ENCODE assay signal across 9 mouse cellular contexts in genomic region chr10:99132189-99132588, GRCm38 (mm10). TPM values are rescaled to one million over a fixed set of nuclear protein-coding genes. Genes with fewer than 3 reads are reported as not detected.
DNase-seq lines count a peak whose midpoint lies in the region; ATAC-seq lines count a peak whose summit lies in the region.
"Had no signal": no experiment of that assay in that cellular context is flagged by ENCODE, and none has a peak within 500 bp of the region (broad histone marks: within the 10 kb centered on the region; RNA-seq: fewer than 3 reads in every experiment).

No protein-coding gene starts in this region.

- H3K9me3 ChIP-seq in forebrain, embryonic 12.5 days = no peaks in the 10 kb centered on the region
- no peaks in the 10 kb centered on the region for H3K9me3 ChIP-seq in forebrain, embryonic 11.5 days (ENCODE audit: control insufficient read depth, low read length)
- no peaks in the 10 kb centered on the region for H3K9me3 ChIP-seq in liver, embryonic 16.5 days (replicated peaks; ENCODE audit: control insufficient read depth, low read length)
- H3K9me3 ChIP-seq in liver, embryonic 12.5 days (replicated peaks) = no peaks in the 10 kb centered on the region
- H3K9me3 ChIP-seq in stomach, embryonic 16.5 days (replicated peaks; ENCODE audit: control insufficient read depth, low read length) = no peaks in the 10 kb centered on the region

- intact Hi-C loops in gastrocnemius, postnatal 14 days (cut with DNase I; ENCODE audit: low total_unique reads) = no loop called here

- 0 out of 2 replicates have a peak, but pooled peaks have one; percentile 27 for ATAC-seq in forebrain, embryonic 12.5 days (ENCODE audit: low FRiP score)
- no peak for ATAC-seq in forebrain, embryonic 11.5 days (replicated peaks; ENCODE audit: low FRiP score)
- ATAC-seq in liver, embryonic 16.5 days (ENCODE audit: low read depth) = peak; percentile 7; the same call in 1 of the 2 replicates
- no peak for ATAC-seq in liver, embryonic 12.5 days
- ATAC-seq in stomach, embryonic 16.5 days (ENCODE audit: insufficient read depth, low FRiP score) = peak; percentile 48; the same call in 1 of the 2 replicates

- DNase-seq in forebrain, embryonic 11.5 days (ENCODE audit: low spot score) = no peak
- DNase-seq in layer of hippocampus, adult 9-11 months = peak; percentile 39
- DNase-seq in gastrocnemius, postnatal 14 days = no peak
- no peak for DNase-seq in adrenal gland, adult (ENCODE audit: inconsistent age in 2 of 2, low spot score in 1 of 2)

- 79% methylated on average over 6 of the region's 6 CpGs for WGBS in forebrain, embryonic 12.5 days
- 83% methylated on average over 6 of the region's 6 CpGs for WGBS in forebrain, embryonic 11.5 days
- 65% methylated on average over 6 of the region's 6 CpGs for WGBS in liver, embryonic 16.5 days (ENCODE audit: insufficient replicate concordance)
- WGBS in liver, embryonic 12.5 days (ENCODE audit: insufficient replicate concordance) = 79% methylated on average over 6 of the region's 6 CpGs
- WGBS in stomach, embryonic 16.5 days = 52% methylated on average over 6 of the region's 6 CpGs

- H3K9ac ChIP-seq in forebrain, embryonic 12.5 days = no peak overlapping the region
- no peak overlapping the region for H3K9ac ChIP-seq in forebrain, embryonic 11.5 days (ENCODE audit: low read length)
- H3K9ac ChIP-seq in liver, embryonic 16.5 days (ENCODE audit: low read depth, low read length) = no peak overlapping the region
- no peak overlapping the region for H3K9ac ChIP-seq in liver, embryonic 12.5 days
- peak overlapping the region; percentile 27; the same call in 1 of the 2 replicates for H3K9ac ChIP-seq in stomach, embryonic 16.5 days (ENCODE audit: low read length)

- H3K4me2 ChIP-seq in forebrain, embryonic 12.5 days = no peak overlapping the region
- no peak overlapping the region for H3K4me2 ChIP-seq in forebrain, embryonic 11.5 days (ENCODE audit: low read depth, low read length, severe bottlenecking)
- no peak overlapping the region for H3K4me2 ChIP-seq in liver, embryonic 16.5 days (ENCODE audit: low read depth, low read length)
- H3K4me2 ChIP-seq in liver, embryonic 12.5 days = no peak overlapping the region
- H3K4me2 ChIP-seq in stomach, embryonic 16.5 days (ENCODE audit: low read depth, low read length) = no peak overlapping the region; the same call in none of the 2 replicates

- peaks cover 12% of the 10 kb centered on the region; the same call in 1 of the 2 replicates for H3K4me1 ChIP-seq in forebrain, embryonic 12.5 days
- no peaks in the 10 kb centered on the region for H3K4me1 ChIP-seq in forebrain, embryonic 11.5 days (replicated peaks; ENCODE audit: control insufficient read depth, insufficient read depth, low read length)
- no peaks in the 10 kb centered on the region; the same call in 1 of the 2 replicates for H3K4me1 ChIP-seq in liver, embryonic 16.5 days (ENCODE audit: control insufficient read depth, low read depth, low read length)
- H3K4me1 ChIP-seq in liver, embryonic 12.5 days = peaks cover 8% of the 10 kb centered on the region; the same call in 1 of the 2 replicates
- peaks cover 23% of the 10 kb centered on the region for H3K4me1 ChIP-seq in stomach, embryonic 16.5 days (ENCODE audit: control insufficient read depth, insufficient read depth, low read length)

- no peak overlapping the region for H3K4me3 ChIP-seq in forebrain, embryonic 12.5 days (replicated peaks)
- H3K4me3 ChIP-seq in forebrain, embryonic 11.5 days (ENCODE audit: low read depth, low read length) = no peak overlapping the region
- no peak overlapping the region for H3K4me3 ChIP-seq in liver, embryonic 16.5 days (ENCODE audit: low read depth, low read length)
- no peak overlapping the region for H3K4me3 ChIP-seq in liver, embryonic 12.5 days
- no peak overlapping the region for H3K4me3 ChIP-seq in stomach, embryonic 16.5 days (replicated peaks; ENCODE audit: low read length)

- no peaks in the 10 kb centered on the region for H3K27me3 ChIP-seq in forebrain, embryonic 12.5 days
- no peaks in the 10 kb centered on the region for H3K27me3 ChIP-seq in forebrain, embryonic 11.5 days (ENCODE audit: control insufficient read depth, insufficient read depth, low read length)
- H3K27me3 ChIP-seq in liver, embryonic 16.5 days (ENCODE audit: control insufficient read depth, insufficient read depth, low read depth, low read length) = no peaks in the 10 kb centered on the region
- H3K27me3 ChIP-seq in liver, embryonic 12.5 days (replicated peaks) = no peaks in the 10 kb centered on the region
- no peaks in the 10 kb centered on the region for H3K27me3 ChIP-seq in stomach, embryonic 16.5 days (ENCODE audit: control insufficient read depth, insufficient read depth, low read length)

- no peak overlapping the region for H3K27ac ChIP-seq in forebrain, embryonic 12.5 days
- no peak overlapping the region for H3K27ac ChIP-seq in forebrain, embryonic 11.5 days (ENCODE audit: low read depth, low read length)
- H3K27ac ChIP-seq in liver, embryonic 16.5 days (ENCODE audit: low read length) = no peak overlapping the region
- H3K27ac ChIP-seq in liver, embryonic 12.5 days = no peak overlapping the region
- H3K27ac ChIP-seq in stomach, embryonic 16.5 days (ENCODE audit: low read length) = peak overlapping the region; percentile 93

- peaks cover 29% of the 10 kb centered on the region for H3K36me3 ChIP-seq in forebrain, embryonic 12.5 days (replicated peaks)
- no peaks in the 10 kb centered on the region; the same call in 1 of the 2 replicates for H3K36me3 ChIP-seq in forebrain, embryonic 11.5 days (ENCODE audit: control insufficient read depth, insufficient read depth, low read length)
- no peaks in the 10 kb centered on the region for H3K36me3 ChIP-seq in liver, embryonic 16.5 days (ENCODE audit: control insufficient read depth, insufficient read depth)
- H3K36me3 ChIP-seq in liver, embryonic 12.5 days = peaks cover 8% of the 10 kb centered on the region; the same call in 1 of the 2 replicates
- no peaks in the 10 kb centered on the region for H3K36me3 ChIP-seq in stomach, embryonic 16.5 days (ENCODE audit: control insufficient read depth, insufficient read depth, low read length)

RNA-seq across cellular contexts. Expression of gene Phxr2, which starts 6.1 kb away (rescaled TPM):
- not detected in 2 replicates for polyA plus RNA-seq in forebrain, embryonic 12.5 days (2016; fragmentation: Nextera tagmentation; extraction: Ambion mirVana)
- polyA plus RNA-seq in forebrain, embryonic 11.5 days (2014; fragmentation: Nextera tagmentation; extraction: Ambion mirVana) = not detected in 2 replicates
- polyA plus RNA-seq in liver, embryonic 16.5 days (2015; fragmentation: Nextera tagmentation; extraction: Ambion mirVana) = not detected in 2 replicates
- not detected in 2 replicates for polyA plus RNA-seq in liver, embryonic 12.5 days (2016; fragmentation: Nextera tagmentation; extraction: Ambion mirVana)
- not detected in 2 replicates for polyA plus RNA-seq in stomach, embryonic 16.5 days (2015; fragmentation: Nextera tagmentation; extraction: Ambion mirVana)
- total RNA-seq in gastrocnemius, postnatal 14 days (2021) = not detected
- total RNA-seq: layer of hippocampus, postnatal 25 days had no signal

RNA-seq across cellular contexts. Expression of gene Galnt4, which starts 24.2 kb away (rescaled TPM):
- polyA plus RNA-seq in forebrain, embryonic 12.5 days (2016; fragmentation: Nextera tagmentation; extraction: Ambion mirVana) = 4.4 and 5.1 TPM in 2 replicates
- polyA plus RNA-seq in forebrain, embryonic 11.5 days (2014; fragmentation: Nextera tagmentation; extraction: Ambion mirVana) = 4.7 and 5.6 TPM in 2 replicates
- polyA plus RNA-seq in liver, embryonic 16.5 days (2015; fragmentation: Nextera tagmentation; extraction: Ambion mirVana) = 2.8 and 3.1 TPM in 2 replicates
- polyA plus RNA-seq in liver, embryonic 12.5 days (2016; fragmentation: Nextera tagmentation; extraction: Ambion mirVana) = 4.2 and 4.5 TPM in 2 replicates
- polyA plus RNA-seq in stomach, embryonic 16.5 days (2015; fragmentation: Nextera tagmentation; extraction: Ambion mirVana) = 41.9 and 44.6 TPM in 2 replicates
- 1 to 10 TPM; 3.0 to 3.5 TPM for total RNA-seq in gastrocnemius, postnatal 14 days (2021)

RNA-seq across cellular contexts. Expression of gene Poc1b, which starts 25.4 kb away (rescaled TPM):
- polyA plus RNA-seq in forebrain, embryonic 12.5 days (2016; fragmentation: Nextera tagmentation; extraction: Ambion mirVana) = 24.6 and 25.5 TPM in 2 replicates
- 42.7 and 43.7 TPM in 2 replicates for polyA plus RNA-seq in forebrain, embryonic 11.5 days (2014; fragmentation: Nextera tagmentation; extraction: Ambion mirVana)
- 4.9 and 6.8 TPM in 2 replicates for polyA plus RNA-seq in liver, embryonic 16.5 days (2015; fragmentation: Nextera tagmentation; extraction: Ambion mirVana)
- polyA plus RNA-seq in liver, embryonic 12.5 days (2016; fragmentation: Nextera tagmentation; extraction: Ambion mirVana) = 8.5 and 8.7 TPM in 2 replicates
- 16.1 and 19.8 TPM in 2 replicates for polyA plus RNA-seq in stomach, embryonic 16.5 days (2015; fragmentation: Nextera tagmentation; extraction: Ambion mirVana)
- total RNA-seq in gastrocnemius, postnatal 14 days (2021) = 1 to 10 TPM; 3.2 to 4.8 TPM

Comparison
In these comparisons a context has a peak if more than half of its experiments do, and no peak if none do; other contexts are left out.
1. ATAC-seq: peak in forebrain, embryonic 12.5 days (single experiment), liver, embryonic 16.5 days (single experiment) and stomach, embryonic 16.5 days (single experiment); none in forebrain, embryonic 11.5 days (single experiment) and liver, embryonic 12.5 days (single experiment).